Mouse (Mus musculus): ENCODE measurements around the gene Ldlrap1.

GRCm38 (mm10) chr4:134758367-134758766 lies 9.5 kb downstream of the Ldlrap1 start:
- TF ChIP-seq CTCF (IDR thresholded peaks at IDR 0.05; ENCODE audit: control insufficient read depth, insufficient read depth, insufficient replicate concordance, low read depth, low read length) = no peak
- no peak for TF ChIP-seq POLR2A (IDR thresholded peaks at IDR 0.05; ENCODE audit: control insufficient read depth, low read depth, low read length)

All from testis, adult 2 months (tissue).